Mouse (Mus musculus): ENCODE data around the gene Nxnl1.

Nxnl1 gene

GRCm38 (mm10) chr8:71580201-71580600, 13.8 kb upstream of the Nxnl1 start:
- DNase-seq (ENCODE audit: low spot score), result no peak

- no peak for DNase-seq (ENCODE audit: low spot score)
These were observed 13.1 kb upstream of the Nxnl1 start for GRCm38 (mm10) chr8:71579476-71579875.

- DNase-seq (ENCODE audit: low spot score), result no peak
These were observed 12.6 kb upstream of the Nxnl1 start for GRCm38 (mm10) chr8:71579009-71579408.

GRCm38 (mm10) chr8:71577856-71578387, 11.5 kb upstream of the Nxnl1 start:
- DNase-seq (ENCODE audit: low spot score), result no peak

GRCm38 (mm10) chr8:71575020-71575419, 8.6 kb upstream of the Nxnl1 start:
- no peak for DNase-seq (ENCODE audit: low spot score)

GRCm38 (mm10) chr8:71574426-71574825, 8.0 kb upstream of the Nxnl1 start:
- DNase-seq (ENCODE audit: low spot score), result no peak

GRCm38 (mm10) chr8:71572847-71573633, 6.6 kb upstream of the Nxnl1 start:
- DNase-seq (ENCODE audit: low spot score), result no peak

GRCm38 (mm10) chr8:71572077-71572476, 5.7 kb upstream of the Nxnl1 start:
- no peak for DNase-seq (ENCODE audit: low spot score)

GRCm38 (mm10) chr8:71570291-71570954, 4.0 kb upstream of the Nxnl1 start:
- peak; percentile 71 for DNase-seq (ENCODE audit: low spot score)

- DNase-seq (ENCODE audit: low spot score), result peak; percentile 68
These were observed 3.2 kb upstream of the Nxnl1 start for GRCm38 (mm10) chr8:71569366-71570290.

GRCm38 (mm10) chr8:71568941-71569340, 2.5 kb upstream of the Nxnl1 start:
- DNase-seq (ENCODE audit: low spot score), result no peak

GRCm38 (mm10) chr8:71568387-71568937, 2.1 kb upstream of the Nxnl1 start, which contains the start of gene Slc27a1:
Gene Slc27a1 (plus strand): TSS chr8:71568882.
- DNase-seq (ENCODE audit: low spot score), result no peak

GRCm38 (mm10) chr8:71567587-71567986, 1.2 kb upstream of the Nxnl1 start:
- no peak for DNase-seq (ENCODE audit: low spot score)

GRCm38 (mm10) chr8:71563992-71564391, 2.4 kb downstream of the Nxnl1 start:
- DNase-seq (ENCODE audit: low spot score), result no peak

GRCm38 (mm10) chr8:71562751-71563150, 3.6 kb downstream of the Nxnl1 start:
- DNase-seq (ENCODE audit: low spot score), result peak; percentile 64

GRCm38 (mm10) chr8:71561401-71561800, 5.0 kb downstream of the Nxnl1 start:
- DNase-seq (ENCODE audit: low spot score), result no peak

- DNase-seq (ENCODE audit: low spot score), result no peak
These were observed 5.6 kb downstream of the Nxnl1 start for GRCm38 (mm10) chr8:71560765-71561164.

- DNase-seq (ENCODE audit: low spot score), result no peak
These were observed 6.3 kb downstream of the Nxnl1 start for GRCm38 (mm10) chr8:71560071-71560470.

- peak; percentile 40 for DNase-seq (ENCODE audit: low spot score)
These were observed 7.3 kb downstream of the Nxnl1 start for GRCm38 (mm10) chr8:71558958-71559690.

GRCm38 (mm10) chr8:71558071-71558957, 8.1 kb downstream of the Nxnl1 start, which contains the start of gene Tmem221:
Gene Tmem221 (minus strand): TSS chr8:71558871.
- DNase-seq (ENCODE audit: low spot score), result no peak

All from spleen, adult 12 weeks (tissue).